Mouse (Mus musculus): Measurements from ENCODE around the gene Ypel5.

Gene Ypel5

GRCm38 (mm10) chr17:72897076-72897475, 60.8 kb downstream of the Ypel5 start:
- in situ Hi-C loops (cut with MboI; ENCODE audit: low pct_unique_long_range_greater_than_20kb in 1 of 2, low sequenced_read_pairs in 2 of 2, unreplicated experiment in 1 of 2) = no loop called here

GRCm38 (mm10) chr17:72897961-72898360, 61.7 kb downstream of the Ypel5 start:
- in situ Hi-C loops (cut with MboI; ENCODE audit: low pct_unique_long_range_greater_than_20kb in 1 of 2, low sequenced_read_pairs in 2 of 2, unreplicated experiment in 1 of 2) = no loop called here

GRCm38 (mm10) chr17:72898775-72899174, 62.5 kb downstream of the Ypel5 start:
- in situ Hi-C loops (cut with MboI; ENCODE audit: low pct_unique_long_range_greater_than_20kb in 1 of 2, low sequenced_read_pairs in 2 of 2, unreplicated experiment in 1 of 2) = no loop called here
